Mouse (Mus musculus) cerebellum, adult 9-11 months (tissue): Measurements from ENCODE around the gene Gadd45gip1.

ENCODE experiments used
- DNase-seq: peaks from one replicate; pipeline ENCODE4 v3.0.0; 2022

Gadd45gip1 gene

GRCm38 (mm10) chr8:84856864-84857441 lies 25.6 kb downstream of the Gadd45gip1 start, which contains the start of gene Farsa:
Gene Farsa, plus strand, starts transcription at chr8:84856989.
- peak; percentile 93 for DNase-seq

DNA sequence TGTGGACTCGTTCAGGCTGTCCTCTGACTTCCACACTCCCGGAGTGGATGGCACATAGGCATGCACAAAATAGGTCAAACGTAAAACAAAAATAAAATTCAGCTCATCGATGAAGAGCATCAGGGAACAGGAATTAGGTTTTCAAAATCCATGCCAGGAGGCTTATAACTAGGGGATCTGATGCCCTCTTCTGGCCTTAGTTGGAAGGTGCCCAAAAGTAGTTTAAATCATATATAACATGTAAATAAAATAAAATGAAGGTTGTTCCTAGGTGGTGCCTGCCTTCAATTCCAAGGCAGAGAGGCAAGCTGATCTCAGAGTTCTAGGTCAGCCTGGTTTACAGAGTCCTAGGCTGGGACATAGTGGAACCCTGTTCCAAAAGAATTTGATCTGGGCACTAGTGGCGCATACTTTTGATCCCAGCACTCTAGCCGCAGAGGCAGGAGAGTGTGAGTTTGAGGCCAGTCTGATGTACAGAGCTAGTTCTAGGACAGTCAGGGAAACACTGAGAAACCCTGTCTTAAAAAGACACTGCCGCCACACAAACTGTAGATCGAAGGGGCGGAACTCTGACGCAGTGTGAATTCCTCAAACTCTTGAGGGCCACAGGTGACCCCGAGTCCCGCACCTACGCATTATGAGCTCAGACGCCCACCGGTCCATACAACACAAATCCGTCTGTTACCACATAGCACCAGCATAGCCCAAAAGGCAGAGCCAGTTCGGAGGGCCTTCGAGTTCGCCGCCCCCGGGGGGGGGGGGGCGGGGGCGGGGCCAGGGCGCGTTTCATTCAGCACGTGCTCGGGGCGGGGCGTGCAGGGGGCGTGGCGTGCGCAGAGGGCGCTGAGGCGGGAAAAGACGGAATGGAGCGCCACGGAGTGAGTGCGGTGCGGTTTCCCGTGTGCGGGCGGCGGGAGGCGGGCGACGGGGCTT lies 40.3 kb downstream of the Gadd45gip1 start, which contains the start of gene Syce2:
Syce2 (plus strand) TSS at position 736 of the 933 bp plus-strand sequence.
- DNase-seq: peak; percentile 69

DNA sequence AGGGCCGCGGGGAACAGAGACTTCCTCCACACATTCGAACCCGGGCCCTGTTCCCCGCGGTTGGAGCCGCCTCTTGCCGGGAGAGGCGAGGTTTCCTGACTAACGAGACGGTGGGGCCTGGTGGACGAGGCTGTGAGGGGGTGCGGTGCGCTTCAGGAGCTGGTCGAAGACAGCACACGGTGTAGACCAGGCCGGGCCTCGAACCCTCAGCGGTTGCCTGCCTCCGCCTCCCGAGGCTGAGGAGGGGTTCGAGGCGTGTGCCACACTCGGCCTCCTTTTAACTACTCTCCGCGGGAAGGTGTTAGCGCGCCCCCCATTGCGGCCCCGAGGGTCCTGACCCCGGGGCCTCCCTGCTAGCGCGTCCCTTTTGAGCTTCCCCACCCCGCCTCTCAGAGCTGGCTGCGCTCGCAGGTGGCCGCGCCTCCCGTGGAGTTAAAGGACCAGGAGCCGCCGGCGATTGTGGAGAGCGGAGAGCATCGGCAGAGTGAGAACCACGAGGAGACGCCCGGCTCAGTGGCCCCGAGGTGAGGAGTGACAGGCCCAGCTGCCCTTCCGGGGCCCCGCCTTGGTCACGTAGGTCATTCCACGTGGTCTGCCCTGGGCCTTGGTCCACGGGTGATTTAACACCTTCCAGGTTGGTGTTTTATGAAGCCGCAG lies 41.1 kb downstream of the Gadd45gip1 start:
- peak; percentile 49 for DNase-seq

DNA sequence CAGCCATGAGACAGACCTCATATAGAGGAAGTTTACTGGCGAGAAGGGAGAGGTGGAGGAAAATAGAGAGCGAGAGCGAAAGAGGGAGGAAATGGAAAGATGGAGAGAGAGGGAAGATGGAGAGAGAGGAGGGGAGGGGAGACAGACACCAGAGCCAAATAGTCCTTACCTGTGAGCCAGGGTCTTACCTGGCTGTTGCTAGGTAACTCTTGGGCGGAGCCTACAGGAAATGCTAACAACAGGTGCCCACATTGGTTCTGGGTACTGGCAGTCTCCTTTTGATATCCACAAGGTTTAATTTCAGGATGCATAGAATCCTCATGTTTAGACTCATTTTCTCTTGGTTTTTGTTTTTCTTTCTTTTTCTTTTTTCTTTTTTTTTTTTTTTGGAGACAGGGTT lies 41.7 kb downstream of the Gadd45gip1 start:
- DNase-seq: no peak

- DNase-seq: no peak
These were observed 43.0 kb downstream of the Gadd45gip1 start for GRCm38 (mm10) chr8:84874339-84874738.

DNA sequence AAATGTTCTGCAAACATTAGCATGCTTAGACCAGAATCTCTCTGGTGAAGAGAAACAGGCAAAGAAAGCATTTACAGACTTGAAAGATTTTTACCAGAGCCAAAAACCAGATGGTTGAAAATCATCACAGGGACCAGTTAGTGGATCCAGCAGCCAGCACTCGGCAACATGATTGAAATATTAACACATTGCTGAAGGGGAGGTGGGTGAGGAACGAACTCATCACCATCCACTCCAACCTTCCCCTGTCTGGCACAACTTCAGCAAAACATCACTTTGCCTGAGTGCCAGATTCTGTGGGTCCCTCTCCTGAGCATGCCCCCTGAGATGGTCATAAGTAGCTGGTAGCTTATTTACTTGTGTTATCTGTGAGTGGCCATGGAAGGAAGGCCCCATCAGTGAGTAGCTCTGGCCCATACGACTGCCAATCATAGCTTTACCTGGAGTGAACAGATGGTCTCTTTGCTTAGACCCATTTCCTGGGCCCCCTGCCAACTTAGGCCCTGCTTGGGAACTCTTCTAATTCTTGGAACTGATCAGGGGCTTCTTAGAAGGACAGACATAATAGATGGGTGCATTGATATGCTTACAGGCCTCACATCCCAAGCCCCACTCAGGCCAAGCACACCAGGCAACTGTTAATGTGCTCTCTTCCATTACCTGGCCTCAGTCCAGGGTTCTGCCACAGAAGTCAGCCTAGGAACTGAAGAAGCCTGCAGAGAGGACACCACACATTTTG lies 46.1 kb downstream of the Gadd45gip1 start:
- DNase-seq: peak; percentile 84

DNA sequence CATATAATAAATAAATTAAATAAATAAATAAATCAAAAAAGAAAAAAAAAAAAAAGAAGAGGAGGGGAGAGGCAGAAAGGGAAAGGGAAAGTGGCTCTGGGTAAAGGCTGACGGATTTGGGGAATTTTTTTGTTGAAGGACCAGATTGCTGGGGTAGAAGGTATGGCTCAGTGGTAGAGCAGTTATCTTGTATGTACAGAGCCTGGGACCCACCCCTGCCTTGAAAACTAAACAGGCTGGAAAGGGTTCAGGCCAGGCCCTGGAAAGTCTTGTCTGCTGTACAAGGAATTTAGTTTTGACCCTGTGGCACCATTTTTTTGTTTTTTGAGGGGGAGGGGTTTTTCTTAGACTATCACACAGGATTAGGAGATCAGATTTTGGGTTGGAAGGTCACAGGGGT lies 47.6 kb downstream of the Gadd45gip1 start:
- DNase-seq: no peak

DNA sequence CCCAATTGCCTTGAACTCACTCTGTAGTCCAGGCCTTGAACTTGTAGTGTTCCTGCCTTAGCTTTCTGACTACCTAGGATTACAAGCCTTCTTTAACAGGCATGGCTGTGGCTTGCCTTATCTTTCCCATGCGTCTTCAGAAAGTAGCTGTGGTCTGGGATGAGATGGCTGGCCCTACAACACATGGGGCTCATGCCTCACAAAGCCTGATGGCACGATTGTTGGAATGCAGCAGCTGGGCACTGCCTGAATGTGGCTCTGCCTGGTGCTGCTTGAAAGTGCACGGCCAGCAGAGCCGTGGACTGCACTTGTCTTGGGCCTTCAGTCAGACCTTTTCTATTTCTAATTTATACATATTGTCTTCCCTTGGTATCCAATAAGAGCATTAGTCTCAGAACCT lies 53.4 kb downstream of the Gadd45gip1 start:
- DNase-seq: no peak
